Mouse (Mus musculus): ENCODE data around the gene Spata17. TPM values are rescaled to one million over a fixed set of nuclear protein-coding genes. Genes with fewer than 3 reads are reported as not detected.

Spata17 gene
- total RNA-seq (2021), result not detected
- long read RNA-seq, experiment 1, result 0 reads
- long read RNA-seq, experiment 2, result 0 reads

GRCm38 (mm10) chr1:187215181-187216116, at the start of gene Spata17, which contains the start of gene Gpatch2:
Gene Spata17, minus strand, starts transcription at chr1:187215465.
Gene Gpatch2, plus strand, starts transcription at chr1:187215508.
- peak; percentile 85 for DNase-seq

GRCm38 (mm10) chr1:187258756-187259155, 43.5 kb upstream of the Spata17 start:
- no peak for DNase-seq
- intact Hi-C loops (cut with DNase I; ENCODE audit: low total_unique reads), result no loop called here

More at GRCm38 (mm10) chr1:187215181-187216116, at the start of gene Spata17, which contains the start of gene Gpatch2:
- intact Hi-C loops (cut with DNase I; ENCODE audit: low total_unique reads), result no loop called here

- intact Hi-C loops (cut with DNase I; ENCODE audit: low total_unique reads), result no loop called here
Observed at GRCm38 (mm10) chr1:187250741-187251262, 35.5 kb upstream of the Spata17 start.

GRCm38 (mm10) chr1:187244734-187245133, 29.5 kb upstream of the Spata17 start:
- intact Hi-C loops (cut with DNase I; ENCODE audit: low total_unique reads), result loop anchor here (5.0 kb wide), 1 partner anchor 1693 kb away; no protein-coding TSS in a partner anchor

More at GRCm38 (mm10) chr1:187250741-187251262, 35.5 kb upstream of the Spata17 start:
- DNase-seq, result no peak

GRCm38 (mm10) chr1:187241329-187241728, 26.1 kb upstream of the Spata17 start:
- intact Hi-C loops (cut with DNase I; ENCODE audit: low total_unique reads), result loop anchor here (5.0 kb wide), 1 partner anchor 1696 kb away; no protein-coding TSS in a partner anchor

More at GRCm38 (mm10) chr1:187244734-187245133, 29.5 kb upstream of the Spata17 start:
- DNase-seq, result no peak

GRCm38 (mm10) chr1:187240304-187240703, 25.0 kb upstream of the Spata17 start:
- intact Hi-C loops (cut with DNase I; ENCODE audit: low total_unique reads), result loop anchor here (5.0 kb wide), 1 partner anchor 1697 kb away; no protein-coding TSS in a partner anchor
- no peak for DNase-seq

More at GRCm38 (mm10) chr1:187241329-187241728, 26.1 kb upstream of the Spata17 start:
- no peak for DNase-seq

DNA sequence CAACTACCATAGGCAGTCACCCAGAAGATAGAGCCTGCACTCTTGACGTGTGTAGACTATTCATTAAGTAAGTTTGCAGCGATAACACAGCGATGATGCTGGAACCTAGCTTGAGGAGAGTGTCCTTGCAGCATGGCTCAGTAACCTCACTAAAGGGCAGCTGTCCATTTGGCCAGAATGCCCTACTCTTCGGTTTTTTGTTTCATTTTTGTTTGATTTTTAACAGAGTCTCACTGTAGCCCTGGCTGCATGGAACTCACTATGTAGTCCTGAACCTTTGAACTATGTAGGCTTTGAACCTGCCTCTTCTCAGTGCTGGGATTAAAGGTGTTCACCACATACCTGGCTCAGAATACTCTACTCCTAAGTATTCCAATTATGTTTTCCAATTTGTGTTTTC, 22.8 kb upstream of the Spata17 start:
- no peak for DNase-seq
- intact Hi-C loops (cut with DNase I; ENCODE audit: low total_unique reads), result no loop called here

- intact Hi-C loops (cut with DNase I; ENCODE audit: low total_unique reads), result no loop called here
- DNase-seq, result no peak
Observed at GRCm38 (mm10) chr1:187236296-187236695, 21.0 kb upstream of the Spata17 start.

- no peak for DNase-seq
- intact Hi-C loops (cut with DNase I; ENCODE audit: low total_unique reads), result no loop called here
Observed at GRCm38 (mm10) chr1:187235161-187235560, 19.9 kb upstream of the Spata17 start.

DNA sequence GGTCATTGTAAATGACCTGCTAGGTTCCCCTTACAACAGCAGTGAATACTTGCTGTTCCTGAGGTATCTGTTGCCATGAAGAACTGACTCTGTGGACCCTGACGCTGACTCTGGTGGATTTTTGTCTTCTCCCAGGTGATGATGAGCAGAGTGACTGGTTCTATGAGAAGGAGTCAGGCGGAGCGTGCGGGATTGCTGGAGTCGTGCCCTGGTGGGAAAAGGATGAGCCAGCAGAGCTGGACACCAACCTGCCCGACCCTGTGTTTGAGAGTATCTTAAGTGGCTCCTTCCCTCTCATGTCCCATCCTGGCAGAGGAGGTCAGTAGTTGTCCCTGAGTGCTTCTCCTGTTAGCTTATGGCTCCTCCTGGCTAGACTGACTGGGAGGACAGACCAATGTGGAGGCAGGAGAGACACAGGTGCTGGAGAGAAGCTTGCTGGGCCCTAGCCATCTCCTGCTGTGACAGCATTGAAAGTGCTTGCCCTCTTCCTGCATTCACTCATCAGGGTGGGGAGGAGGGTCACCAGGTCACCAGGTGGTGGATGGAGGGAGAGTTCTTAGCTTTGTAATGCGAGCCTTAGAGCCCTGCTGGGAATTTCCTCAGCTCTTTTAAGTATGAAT, 17.8 kb upstream of the Spata17 start:
- intact Hi-C loops (cut with DNase I; ENCODE audit: low total_unique reads), result no loop called here
- DNase-seq, result no peak

- no peak for DNase-seq
- intact Hi-C loops (cut with DNase I; ENCODE audit: low total_unique reads), result no loop called here
Observed at GRCm38 (mm10) chr1:187232196-187232955, 17.1 kb upstream of the Spata17 start.

DNA sequence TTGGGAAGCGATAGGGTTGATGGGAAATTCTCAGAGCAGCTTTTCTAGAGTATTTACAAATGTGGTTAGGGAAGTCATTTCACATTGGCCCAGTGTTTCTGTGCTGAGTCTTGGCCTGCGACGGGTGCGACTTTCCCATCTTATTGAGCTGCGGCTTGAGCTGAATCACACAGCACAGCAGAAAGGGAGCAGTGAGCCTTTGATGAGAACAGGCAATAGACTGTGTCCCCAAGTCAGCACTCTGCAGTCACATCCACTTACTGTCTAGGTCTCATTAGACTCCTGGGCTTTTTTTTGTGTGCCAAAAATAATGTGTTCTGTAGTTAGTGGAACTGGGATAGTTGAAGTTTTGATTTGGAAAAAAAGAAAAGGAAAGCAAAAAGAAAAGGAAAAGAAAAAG, 15.0 kb upstream of the Spata17 start:
- intact Hi-C loops (cut with DNase I; ENCODE audit: low total_unique reads), result no loop called here
- no peak for DNase-seq

DNA sequence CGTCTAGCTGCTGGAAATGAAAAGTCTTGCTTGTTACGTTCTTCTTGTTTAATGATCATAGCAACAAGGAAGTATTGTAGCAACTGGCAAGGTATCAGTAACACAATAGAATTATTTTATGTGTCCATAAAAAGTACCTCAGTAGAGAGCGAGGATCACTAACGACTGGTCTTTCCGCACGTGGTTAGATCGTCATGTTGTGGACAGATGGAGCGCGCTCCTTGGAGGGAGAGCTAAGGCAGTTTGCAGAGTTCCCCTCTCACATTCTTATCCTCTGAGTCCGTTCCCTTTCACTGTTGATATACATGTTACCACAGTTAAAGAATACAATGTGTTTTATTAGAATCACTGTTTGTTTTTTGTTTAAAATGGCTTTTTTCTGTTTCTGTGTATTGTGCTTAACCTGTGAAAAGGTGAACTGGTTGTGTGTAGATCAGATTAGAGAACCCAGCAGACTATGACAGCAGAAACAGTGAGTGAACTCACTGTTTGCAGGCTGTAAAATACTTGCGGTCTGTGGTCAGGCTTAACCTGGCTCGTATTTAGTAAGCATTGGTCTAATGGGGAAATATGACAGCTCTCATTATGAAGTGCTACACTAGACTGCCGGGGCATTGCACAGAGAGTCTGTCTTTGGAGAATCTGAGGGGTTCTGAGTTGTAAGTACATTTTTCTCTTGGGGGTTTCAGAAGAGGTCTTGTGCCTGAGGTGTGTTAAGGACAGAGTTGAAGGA, 13.3 kb upstream of the Spata17 start:
- intact Hi-C loops (cut with DNase I; ENCODE audit: low total_unique reads), result no loop called here
- no peak for DNase-seq

- intact Hi-C loops (cut with DNase I; ENCODE audit: low total_unique reads), result no loop called here
- DNase-seq, result no peak
Observed at GRCm38 (mm10) chr1:187226328-187227025, 11.2 kb upstream of the Spata17 start.

GRCm38 (mm10) chr1:187220756-187221155, 5.5 kb upstream of the Spata17 start:
- intact Hi-C loops (cut with DNase I; ENCODE audit: low total_unique reads), result no loop called here
- no peak for DNase-seq

DNA sequence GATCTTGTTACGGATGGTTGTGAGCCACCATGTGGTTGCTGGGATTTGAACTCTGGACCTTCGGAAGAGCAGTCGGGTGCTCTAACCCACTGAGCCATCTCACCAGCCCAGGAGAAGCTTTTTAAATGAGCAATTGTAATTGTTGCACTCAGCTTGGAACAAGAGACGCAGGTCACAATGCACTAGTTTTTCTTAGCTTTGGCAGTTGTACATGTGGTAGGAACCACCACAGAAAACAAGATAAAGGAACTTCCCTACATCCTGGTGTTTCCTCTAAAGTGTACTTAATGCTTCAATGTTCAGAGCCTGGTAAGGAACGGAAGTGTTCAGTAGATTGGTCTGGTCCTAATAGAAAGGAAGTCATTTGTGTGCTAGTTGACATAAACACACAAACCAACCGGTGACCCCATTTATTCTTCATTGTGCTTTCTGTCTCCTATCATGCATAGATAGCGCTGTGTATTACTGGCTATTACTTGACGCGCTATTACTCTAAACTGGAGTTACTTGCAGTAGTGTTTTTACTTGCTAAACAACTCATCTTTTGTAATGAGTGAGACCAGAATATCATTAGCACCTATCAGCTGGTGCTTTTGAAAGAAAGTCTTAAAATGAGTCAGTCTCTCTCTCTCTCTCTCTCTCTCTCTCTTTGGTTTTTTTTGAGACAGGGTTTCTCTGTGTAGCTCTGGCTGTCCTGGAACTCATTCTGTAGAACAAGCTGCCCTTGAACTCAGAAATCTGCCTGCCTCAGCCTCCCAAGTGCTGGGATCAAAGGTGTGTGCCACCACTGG, 1.6 kb upstream of the Spata17 start:
- intact Hi-C loops (cut with DNase I; ENCODE audit: low total_unique reads), result no loop called here
- no peak for DNase-seq

GRCm38 (mm10) chr1:187210736-187211135, 4.5 kb downstream of the Spata17 start:
- no peak for DNase-seq
- intact Hi-C loops (cut with DNase I; ENCODE audit: low total_unique reads), result no loop called here

Data from gastrocnemius, postnatal 14 days (tissue).